Mouse (Mus musculus): ENCODE results near the gene Spire2. TPM values are rescaled to one million over a fixed set of nuclear protein-coding genes. Genes with fewer than 3 reads are reported as not detected.

Spire2 gene
- not detected for polyA plus RNA-seq (2014; fragmentation: Illumina TruSeq; extraction: RNeasy Lipid Tissue Mini Kit (QIAGEN cat#74804); ENCODE audit: low read depth, low replicate concordance)

GRCm38 (mm10) chr8:123332262-123333090 lies at the start of gene Spire2:
Gene Spire2 (plus strand): TSS chr8:123332713.

DNA sequence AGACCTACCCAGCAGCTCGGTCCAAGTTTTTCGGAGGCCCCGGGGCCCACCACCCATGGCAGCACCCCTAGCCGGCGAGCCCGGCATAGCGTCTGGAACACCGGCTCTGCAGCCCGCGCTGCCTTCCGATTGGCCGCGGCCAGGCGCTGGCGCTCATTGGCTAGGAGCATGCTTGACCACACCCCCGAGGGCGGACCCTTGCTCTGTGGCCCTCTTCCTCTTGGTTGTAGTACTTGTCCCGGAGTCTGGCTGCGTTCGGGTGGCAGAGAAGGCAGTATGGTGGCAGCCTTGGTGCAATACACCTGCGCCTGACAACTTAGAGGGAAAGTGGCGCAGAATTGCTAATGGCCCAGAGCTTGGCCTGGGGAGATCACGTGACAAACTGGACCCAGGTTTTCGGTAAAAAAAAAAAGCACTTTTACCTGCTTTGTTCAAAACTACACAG lies 14.0 kb upstream of the Spire2 start, which contains the start of gene Fanca:
TSS of gene Fanca (minus strand) at position 110 of the 445 bp plus-strand sequence.

DNA sequence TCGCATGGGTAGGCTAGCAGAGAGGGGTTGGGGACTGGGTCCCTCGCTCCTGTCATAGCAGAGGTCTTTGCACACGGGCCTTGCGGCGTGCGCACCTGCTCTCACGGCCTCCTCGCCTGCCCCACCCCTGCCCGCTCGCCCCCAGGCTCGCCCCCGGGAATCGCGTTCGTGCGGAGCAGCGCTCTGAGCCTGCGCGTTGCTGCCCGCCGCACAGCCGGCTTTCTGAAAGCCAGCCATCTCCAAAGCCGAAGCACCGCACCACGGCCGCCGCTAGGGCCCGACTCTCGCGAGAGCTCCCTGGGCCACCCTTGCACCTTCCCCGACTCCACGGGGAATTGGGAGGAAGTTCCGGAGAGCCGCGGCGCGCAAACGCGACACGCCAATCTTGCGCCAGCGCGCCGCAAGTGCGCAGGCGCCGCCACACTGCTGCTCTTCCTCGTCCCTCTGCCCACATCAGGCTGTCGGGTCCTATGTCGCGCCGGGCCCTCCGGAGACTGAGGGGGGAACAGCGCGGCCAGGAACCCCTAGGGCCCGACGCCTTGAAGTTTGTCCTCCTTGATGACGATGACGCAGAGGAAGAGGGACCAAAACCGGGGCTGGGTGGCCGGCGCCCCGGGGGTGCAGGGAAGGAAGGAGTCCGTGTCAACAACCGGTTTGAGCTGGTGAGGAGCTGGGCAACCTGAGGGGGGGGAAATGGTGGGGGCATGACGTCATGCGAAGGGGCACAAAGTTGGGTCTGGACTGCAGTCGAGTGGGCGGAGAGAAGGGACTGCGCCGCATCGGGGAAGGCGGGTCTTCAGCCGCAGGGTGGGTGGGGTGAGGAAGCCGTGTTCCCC lies 41.1 kb downstream of the Spire2 start, which contains the start of gene Tcf25:
TSS of gene Tcf25 (plus strand) at position 351 of the 836 bp plus-strand sequence.

GRCm38 (mm10) chr8:123406786-123407185 lies 74.3 kb downstream of the Spire2 start, which contains the start of gene Mc1r:
Gene Mc1r (plus strand): TSS chr8:123407107.

GRCm38 (mm10) chr8:123411246-123411645 lies 78.7 kb downstream of the Spire2 start, which contains the start of gene Tubb3:
Gene Tubb3 (plus strand): TSS chr8:123411424.

Other genes starting within 250 kb of the Spire2 start
- 51.4 TPM for gene Rpl13, start 230.4 kb upstream of the Spire2 start, polyA plus RNA-seq (2014; fragmentation: Illumina TruSeq; extraction: RNeasy Lipid Tissue Mini Kit (QIAGEN cat#74804); ENCODE audit: low read depth, low replicate concordance)
- gene Cpne7, start 215.3 kb upstream of the Spire2 start, polyA plus RNA-seq (2014; fragmentation: Illumina TruSeq; extraction: RNeasy Lipid Tissue Mini Kit (QIAGEN cat#74804); ENCODE audit: low read depth, low replicate concordance): not detected
- gene Sult5a1, start 174.4 kb upstream of the Spire2 start, polyA plus RNA-seq (2014; fragmentation: Illumina TruSeq; extraction: RNeasy Lipid Tissue Mini Kit (QIAGEN cat#74804); ENCODE audit: low read depth, low replicate concordance): 10.7 TPM
- 0.34 TPM for gene Dpep1, start 146.5 kb upstream of the Spire2 start, polyA plus RNA-seq (2014; fragmentation: Illumina TruSeq; extraction: RNeasy Lipid Tissue Mini Kit (QIAGEN cat#74804); ENCODE audit: low read depth, low replicate concordance)
- gene Chmp1a, start 120.0 kb upstream of the Spire2 start, polyA plus RNA-seq (2014; fragmentation: Illumina TruSeq; extraction: RNeasy Lipid Tissue Mini Kit (QIAGEN cat#74804); ENCODE audit: low read depth, low replicate concordance): 7.1 TPM
- gene Spata33, start 119.9 kb upstream of the Spire2 start, polyA plus RNA-seq (2014; fragmentation: Illumina TruSeq; extraction: RNeasy Lipid Tissue Mini Kit (QIAGEN cat#74804); ENCODE audit: low read depth, low replicate concordance): 0.24 TPM
- 3.7 TPM for gene Cdk10, start 107.9 kb upstream of the Spire2 start, polyA plus RNA-seq (2014; fragmentation: Illumina TruSeq; extraction: RNeasy Lipid Tissue Mini Kit (QIAGEN cat#74804); ENCODE audit: low read depth, low replicate concordance)
- 1.1 TPM for gene Spata2l, start 96.5 kb upstream of the Spire2 start, polyA plus RNA-seq (2014; fragmentation: Illumina TruSeq; extraction: RNeasy Lipid Tissue Mini Kit (QIAGEN cat#74804); ENCODE audit: low read depth, low replicate concordance)
- gene Zfp276, start 78.5 kb upstream of the Spire2 start, polyA plus RNA-seq (2014; fragmentation: Illumina TruSeq; extraction: RNeasy Lipid Tissue Mini Kit (QIAGEN cat#74804); ENCODE audit: low read depth, low replicate concordance): 1.6 TPM
- 1.0 TPM for gene Vps9d1, start 78.4 kb upstream of the Spire2 start, polyA plus RNA-seq (2014; fragmentation: Illumina TruSeq; extraction: RNeasy Lipid Tissue Mini Kit (QIAGEN cat#74804); ENCODE audit: low read depth, low replicate concordance)
- gene Fanca, start 14.1 kb upstream of the Spire2 start, polyA plus RNA-seq (2014; fragmentation: Illumina TruSeq; extraction: RNeasy Lipid Tissue Mini Kit (QIAGEN cat#74804); ENCODE audit: low read depth, low replicate concordance): not detected
- gene Tcf25, start 41.0 kb downstream of the Spire2 start, polyA plus RNA-seq (2014; fragmentation: Illumina TruSeq; extraction: RNeasy Lipid Tissue Mini Kit (QIAGEN cat#74804); ENCODE audit: low read depth, low replicate concordance): 102 TPM
- gene Mc1r, start 74.4 kb downstream of the Spire2 start, polyA plus RNA-seq (2014; fragmentation: Illumina TruSeq; extraction: RNeasy Lipid Tissue Mini Kit (QIAGEN cat#74804); ENCODE audit: low read depth, low replicate concordance): not detected
- gene Tubb3, start 78.7 kb downstream of the Spire2 start, polyA plus RNA-seq (2014; fragmentation: Illumina TruSeq; extraction: RNeasy Lipid Tissue Mini Kit (QIAGEN cat#74804); ENCODE audit: low read depth, low replicate concordance): not detected
- 5.8 TPM for gene Def8, start 90.8 kb downstream of the Spire2 start, polyA plus RNA-seq (2014; fragmentation: Illumina TruSeq; extraction: RNeasy Lipid Tissue Mini Kit (QIAGEN cat#74804); ENCODE audit: low read depth, low replicate concordance)
- 8.9 TPM for gene Afg3l1, start 145.2 kb downstream of the Spire2 start, polyA plus RNA-seq (2014; fragmentation: Illumina TruSeq; extraction: RNeasy Lipid Tissue Mini Kit (QIAGEN cat#74804); ENCODE audit: low read depth, low replicate concordance)
- gene Dbndd1, start 182.8 kb downstream of the Spire2 start, polyA plus RNA-seq (2014; fragmentation: Illumina TruSeq; extraction: RNeasy Lipid Tissue Mini Kit (QIAGEN cat#74804); ENCODE audit: low read depth, low replicate concordance): not detected
- 0.37 TPM for gene Gas8, start 186.1 kb downstream of the Spire2 start, polyA plus RNA-seq (2014; fragmentation: Illumina TruSeq; extraction: RNeasy Lipid Tissue Mini Kit (QIAGEN cat#74804); ENCODE audit: low read depth, low replicate concordance)